10 mouse cellular contexts compared by ENCODE assay signal in genomic region chr15:99583463-99584344, GRCm38 (mm10). TPM values are rescaled to one million over a fixed set of nuclear protein-coding genes. Genes with fewer than 3 reads are reported as not detected.
DNase-seq lines count a peak whose midpoint lies in the region; ATAC-seq lines count a peak whose summit lies in the region.
"Had no signal": no experiment of that assay in that cellular context is flagged by ENCODE, and none has a peak within 500 bp of the region (broad histone marks: within the 10 kb centered on the region; RNA-seq: fewer than 3 reads in every experiment).

No protein-coding gene starts in this region.

- H3K4me2 ChIP-seq in heart, embryonic 15.5 days: peak overlapping the region; percentile 73

- no peaks in the 10 kb centered on the region for H3K36me3 ChIP-seq in heart, embryonic 15.5 days

- H3K27ac ChIP-seq in heart, embryonic 15.5 days: no peak overlapping the region

- peak; percentile 51 for DNase-seq in gastrocnemius, postnatal 10 days
- DNase-seq in gastrocnemius, adult 8-10 months (ENCODE audit: low spot score in 2 of 2): no peak
- DNase-seq in embryo, embryonic 11 days: peak; percentile 77
- DNase-seq in kidney, postnatal 25 days: peak; percentile 50 to 63
- no peak for DNase-seq in layer of hippocampus, postnatal 10 days (ENCODE audit: low spot score in 2 of 2)

- ATAC-seq in heart, embryonic 15.5 days (replicated peaks; ENCODE audit: insufficient number of reproducible peaks, insufficient read depth, low FRiP score, low read depth): no peak
- peak; percentile 39 for ATAC-seq in megakaryocyte progenitor cell, adult 5-6 weeks (replicated peaks; ENCODE audit: poor library complexity)
- ATAC-seq in erythroblast, adult 5-6 weeks (replicated peaks; ENCODE audit: low FRiP score, poor library complexity, severe bottlenecking): no peak

- H3K9ac ChIP-seq in heart, embryonic 15.5 days: peak overlapping the region; percentile 32; the same call in 1 of the 2 replicates

- H3K9me3 ChIP-seq in heart, embryonic 15.5 days (replicated peaks): no peaks in the 10 kb centered on the region

- peaks cover 19% of the 10 kb centered on the region for H3K4me1 ChIP-seq in heart, embryonic 15.5 days (replicated peaks)

- 3% methylated on average over 53 of the region's 54 CpGs for WGBS in heart, embryonic 15.5 days

- peaks cover 99% of the 10 kb centered on the region for H3K27me3 ChIP-seq in heart, embryonic 15.5 days

- peak overlapping the region; percentile 46 for H3K4me3 ChIP-seq in heart, embryonic 15.5 days

RNA-seq across cellular contexts. Expression of gene Aqp2, which starts 4.8 kb away (rescaled TPM):
- not detected for total RNA-seq in gastrocnemius, postnatal 10 days (2021)
- total RNA-seq in gastrocnemius, adult 8-10 months (2022): not detected
- polyA plus RNA-seq in heart, embryonic 15.5 days (2015; fragmentation: Nextera tagmentation; extraction: Ambion mirVana): not detected in 2 replicates
- total RNA-seq in megakaryocyte progenitor cell, adult 5-6 weeks (2015): not detected in 2 replicates
- total RNA-seq in megakaryocyte progenitor cell, adult 5-6 weeks (2017): not detected in 2 replicates
- not detected in 2 replicates for total RNA-seq in erythroblast, adult 5-6 weeks (2015; ENCODE audit: low replicate concordance)
- total RNA-seq in erythroblast, adult 5-6 weeks (2017; ENCODE audit: low replicate concordance): not detected in 2 replicates
- total RNA-seq in layer of hippocampus, postnatal 10 days (2021): not detected
- total RNA-seq: left cerebral cortex, postnatal 25 days; MEL had no signal

RNA-seq across cellular contexts. Expression of gene Aqp5, which starts 6.9 kb away (rescaled TPM):
- under 1 TPM in 1 of 2 experiments, not detected in 1; 0.49 TPM for total RNA-seq in gastrocnemius, postnatal 10 days (2021)
- total RNA-seq in gastrocnemius, adult 8-10 months (2022): not detected
- 0.72 and 2.7 TPM in 2 replicates for polyA plus RNA-seq in heart, embryonic 15.5 days (2015; fragmentation: Nextera tagmentation; extraction: Ambion mirVana)
- total RNA-seq in megakaryocyte progenitor cell, adult 5-6 weeks (2015): not detected in 2 replicates
- total RNA-seq in megakaryocyte progenitor cell, adult 5-6 weeks (2017): not detected in 2 replicates
- total RNA-seq in erythroblast, adult 5-6 weeks (2015; ENCODE audit: low replicate concordance): not detected in 2 replicates
- total RNA-seq in erythroblast, adult 5-6 weeks (2017; ENCODE audit: low replicate concordance): not detected in 2 replicates
- under 1 TPM; 0.32 to 0.62 TPM for total RNA-seq in layer of hippocampus, postnatal 10 days (2021)
- total RNA-seq: MEL had no signal

RNA-seq across cellular contexts. Expression of gene Aqp6, which starts 17.5 kb away (rescaled TPM):
- total RNA-seq in gastrocnemius, postnatal 10 days (2021): not detected
- total RNA-seq in gastrocnemius, adult 8-10 months (2022): not detected
- not detected in 2 replicates for polyA plus RNA-seq in heart, embryonic 15.5 days (2015; fragmentation: Nextera tagmentation; extraction: Ambion mirVana)
- not detected in 2 replicates for total RNA-seq in megakaryocyte progenitor cell, adult 5-6 weeks (2015)
- not detected in 2 replicates for total RNA-seq in megakaryocyte progenitor cell, adult 5-6 weeks (2017)
- total RNA-seq in erythroblast, adult 5-6 weeks (2015; ENCODE audit: low replicate concordance): not detected in 2 replicates
- total RNA-seq in erythroblast, adult 5-6 weeks (2017; ENCODE audit: low replicate concordance): not detected in 2 replicates
- not detected for total RNA-seq in layer of hippocampus, postnatal 10 days (2021)
- total RNA-seq: MEL had no signal

RNA-seq across cellular contexts. Expression of gene Faim2, which starts 55.7 kb away (rescaled TPM):
- under 1 TPM; 0.43 to 0.59 TPM for total RNA-seq in gastrocnemius, postnatal 10 days (2021)
- under 1 TPM in 3 of 4 experiments, not detected in 1; 0.13 to 0.21 (median 0.15) TPM for total RNA-seq in gastrocnemius, adult 8-10 months (2022)
- 0.28 and 0.33 TPM in 2 replicates for polyA plus RNA-seq in heart, embryonic 15.5 days (2015; fragmentation: Nextera tagmentation; extraction: Ambion mirVana)
- 0.39 and 0.56 TPM in 2 replicates for total RNA-seq in megakaryocyte progenitor cell, adult 5-6 weeks (2015)
- total RNA-seq in megakaryocyte progenitor cell, adult 5-6 weeks (2017): 0.10 and 0.17 TPM in 2 replicates
- not detected in 2 replicates for total RNA-seq in erythroblast, adult 5-6 weeks (2015; ENCODE audit: low replicate concordance)
- total RNA-seq in erythroblast, adult 5-6 weeks (2017; ENCODE audit: low replicate concordance): 0.09 and 0.14 TPM in 2 replicates
- 100 to 1,000 TPM in 1 of 2 experiments, 10 to 100 TPM in 1; 98.1 to 101 TPM for total RNA-seq in layer of hippocampus, postnatal 10 days (2021)

Comparison
In these comparisons a context has a peak if more than half of its experiments do, and no peak if none do; other contexts are left out.
1. DNase-seq: peak in gastrocnemius, postnatal 10 days (single experiment), embryo, embryonic 11 days (single experiment) and kidney, postnatal 25 days (2 of 2); none in gastrocnemius, adult 8-10 months (0 of 2) and layer of hippocampus, postnatal 10 days (0 of 2).